Mouse (Mus musculus): Measurements from ENCODE around the gene Gpr173.
A peak's percentile ranks its signal among the peaks of the same experiment; 100 is the strongest.
"Not testable (repeated sequence)": the region's sequence is repeated elsewhere in the genome, so short reads cannot be mapped to it uniquely, and the experiment has no call there.

The Gpr173 gene

DNA sequence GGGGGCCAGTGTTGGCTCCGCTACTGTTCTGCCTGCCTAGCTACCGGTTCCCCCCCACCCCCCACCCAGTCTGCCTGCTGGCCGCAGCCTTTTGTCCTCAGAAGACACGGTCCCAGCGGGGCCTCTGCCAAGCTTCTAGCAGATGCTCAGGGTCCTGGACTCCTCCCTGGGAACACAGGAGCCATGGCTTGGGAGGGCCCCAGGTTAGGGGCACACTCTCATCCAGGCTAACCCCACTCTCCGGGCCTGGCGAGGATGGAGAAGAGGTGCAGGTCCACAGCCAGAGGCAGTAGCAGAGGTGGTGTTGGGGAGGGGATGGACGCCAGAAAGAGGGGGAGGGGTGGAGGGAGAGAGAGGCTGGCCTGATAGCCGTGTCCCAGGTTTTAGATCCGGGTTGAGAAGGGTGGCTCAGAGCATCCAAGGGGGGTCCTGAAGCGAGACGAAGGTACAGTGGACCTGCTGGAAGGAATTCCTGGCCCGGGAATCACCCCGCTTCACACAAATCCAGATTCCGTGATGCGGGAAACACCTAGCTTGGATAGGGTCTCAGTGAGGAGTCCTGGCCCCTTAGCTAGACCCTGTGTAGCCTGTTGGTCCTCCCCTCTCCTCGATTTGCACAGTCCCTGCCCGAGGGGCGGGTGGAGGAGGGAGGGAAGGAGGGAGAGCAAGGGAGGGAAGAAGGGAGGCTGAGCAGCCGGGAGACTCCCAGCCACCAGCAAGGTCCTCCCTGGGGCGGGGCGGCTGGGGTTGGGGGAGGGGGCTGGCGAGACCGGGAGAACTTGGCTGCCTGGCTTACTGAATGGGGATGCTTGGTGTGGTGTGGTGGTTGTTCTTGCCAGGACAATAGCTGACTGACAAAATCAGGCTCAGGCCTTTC, at the start of gene Gpr173:
Gene Gpr173 (minus strand): TSS at position 308 of the 877 bp plus-strand sequence.
- peak; percentile 70 for DNase-seq (ENCODE audit: low read depth, low spot score)

DNA sequence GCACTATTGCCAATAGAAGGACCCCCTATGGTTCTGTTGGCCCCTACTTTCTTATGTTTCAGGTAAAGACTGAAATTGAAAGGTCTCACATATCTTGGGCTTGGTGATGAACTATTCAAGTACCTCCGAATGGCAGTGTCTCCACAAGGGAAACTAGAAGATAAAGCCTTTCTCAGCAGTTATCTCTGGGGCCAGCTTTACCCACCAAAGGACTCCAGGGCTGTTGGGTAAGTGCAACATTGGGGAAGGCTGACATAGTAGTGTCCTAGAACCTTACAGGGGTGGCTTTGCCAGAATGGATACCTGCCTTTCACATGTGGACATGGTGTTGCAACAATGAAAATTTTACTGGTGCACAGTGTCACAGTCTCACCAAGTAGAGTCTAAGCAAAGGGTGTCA, 34.7 kb upstream of the Gpr173 start:
- no peak for DNase-seq (ENCODE audit: low read depth, low spot score)

DNA sequence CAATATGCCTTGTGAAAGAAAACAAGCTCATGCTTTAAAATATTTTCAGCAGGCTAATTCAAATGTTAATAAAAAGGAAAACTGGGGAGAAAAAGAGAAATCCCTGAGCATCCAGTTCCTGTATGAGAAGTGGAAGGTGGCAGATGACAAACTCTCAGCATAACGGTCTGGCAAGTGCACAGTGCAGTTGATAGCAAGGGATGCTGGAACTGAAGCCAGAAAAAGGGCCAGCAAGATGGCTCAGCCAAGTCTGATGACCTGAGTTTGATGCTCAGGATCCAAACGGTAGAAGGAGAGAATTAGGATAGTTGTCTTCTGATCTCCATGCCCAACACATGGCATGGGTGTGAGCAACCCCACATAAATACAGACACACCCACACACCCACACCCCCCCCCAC, 31.6 kb upstream of the Gpr173 start:
- DNase-seq (ENCODE audit: low read depth, low spot score): no peak

DNA sequence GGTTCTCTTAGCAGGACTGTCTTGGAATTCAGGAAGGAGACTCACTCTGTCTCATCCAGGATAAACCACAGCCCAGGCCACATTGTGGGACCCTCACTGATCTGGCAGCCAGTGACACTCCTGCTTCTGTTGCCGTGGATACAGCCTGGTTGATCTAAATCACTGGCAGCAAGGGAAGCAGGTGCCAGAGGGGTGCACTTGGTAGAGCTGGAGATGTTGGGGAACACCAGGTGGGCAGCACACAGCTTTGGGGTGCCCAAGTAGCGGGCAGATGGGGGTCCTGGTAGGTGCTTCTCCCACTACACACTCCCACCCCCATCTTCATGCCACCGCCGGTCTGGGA, 479 bp downstream of the Gpr173 start:
- DNase-seq (ENCODE audit: low read depth, low spot score): no peak

DNA sequence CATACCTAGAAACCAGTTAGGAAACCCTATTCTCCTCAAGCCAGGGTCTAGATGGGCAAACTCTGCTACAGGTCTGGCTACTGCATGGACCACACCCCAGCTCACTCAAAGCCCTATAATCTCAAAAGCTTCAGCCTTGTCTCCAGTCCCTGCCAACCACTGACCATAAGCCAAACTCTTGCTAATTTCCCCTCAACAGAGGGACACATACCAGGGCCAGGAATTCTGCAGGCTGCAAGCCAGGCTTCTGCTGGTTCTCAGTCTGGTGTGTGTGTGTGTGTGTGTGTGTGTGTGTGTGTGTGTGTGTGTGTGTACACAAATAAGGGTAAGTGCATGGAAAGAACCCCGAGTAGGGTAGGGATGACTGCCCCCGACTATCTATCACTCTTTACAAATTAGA, 2.1 kb downstream of the Gpr173 start:
- DNase-seq (ENCODE audit: low read depth, low spot score): no peak

DNA sequence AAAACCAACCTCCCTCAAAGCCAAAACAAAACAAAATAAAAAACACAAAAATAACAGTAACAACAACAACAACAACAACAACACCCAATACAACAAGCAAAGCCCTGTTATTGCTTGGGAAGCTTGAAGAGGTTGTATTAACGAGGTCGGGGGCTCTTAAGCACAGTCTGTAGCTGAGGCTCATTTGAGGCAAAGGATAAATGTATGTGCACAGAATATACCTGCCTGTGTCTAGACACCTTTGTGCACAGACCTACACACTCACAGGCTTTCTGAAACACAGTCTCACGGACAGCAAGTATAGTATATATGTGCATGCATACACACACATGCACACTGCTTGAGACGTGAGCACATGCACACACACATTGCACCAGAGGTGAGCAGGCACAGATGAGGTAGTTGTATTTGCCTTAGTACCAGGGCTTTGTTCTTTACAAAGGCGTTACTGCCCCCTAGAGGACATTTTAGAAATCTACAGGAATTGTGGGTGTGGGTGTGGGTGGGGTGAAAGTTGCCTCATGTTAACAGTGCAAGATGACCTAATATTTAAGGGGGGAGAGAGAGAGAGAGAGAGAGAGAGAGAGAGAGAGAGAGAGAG, 15.9 kb downstream of the Gpr173 start:
- no peak for DNase-seq (ENCODE audit: low read depth, low spot score)

DNA sequence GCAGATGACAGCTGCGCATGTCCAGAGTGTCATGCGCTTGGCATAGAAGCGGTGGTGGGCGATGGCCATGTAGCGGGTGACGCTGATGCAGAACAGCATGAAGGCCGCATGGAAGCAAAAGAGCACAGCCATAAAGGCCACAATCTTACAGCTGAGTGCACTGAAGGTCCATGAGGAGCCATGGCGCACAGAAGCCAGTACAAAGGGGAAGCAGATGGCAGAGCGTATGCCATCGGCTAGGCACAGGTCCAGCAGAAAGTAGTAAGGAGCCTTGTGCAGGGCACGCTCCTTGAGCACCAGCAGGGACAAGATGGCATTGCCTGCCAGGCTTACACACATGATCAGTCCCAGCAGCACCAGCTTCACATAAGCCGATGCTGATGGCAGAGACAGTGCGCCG, 21.5 kb downstream of the Gpr173 start:
- no peak for DNase-seq (ENCODE audit: low read depth, low spot score)

DNA sequence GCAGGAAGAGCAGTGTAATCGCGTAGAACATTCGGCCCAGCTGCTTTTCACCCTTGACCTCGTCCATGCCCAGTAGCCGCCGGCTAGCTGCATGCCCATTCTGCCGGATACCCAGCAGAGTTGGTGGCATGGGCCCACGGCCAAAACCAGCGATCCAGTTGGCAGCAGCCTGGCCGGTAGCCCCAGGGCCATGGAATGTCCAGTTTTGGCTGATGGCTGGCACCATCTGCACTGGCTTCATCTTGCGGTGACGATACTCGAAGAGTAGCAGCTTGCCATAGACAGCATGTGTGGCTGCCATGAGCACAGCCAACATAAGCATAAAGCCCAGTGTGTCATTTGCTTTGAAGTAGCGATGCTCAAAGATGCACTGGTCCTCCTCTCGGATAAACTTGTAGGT, 21.9 kb downstream of the Gpr173 start:
- DNase-seq (ENCODE audit: low read depth, low spot score): no peak

DNA sequence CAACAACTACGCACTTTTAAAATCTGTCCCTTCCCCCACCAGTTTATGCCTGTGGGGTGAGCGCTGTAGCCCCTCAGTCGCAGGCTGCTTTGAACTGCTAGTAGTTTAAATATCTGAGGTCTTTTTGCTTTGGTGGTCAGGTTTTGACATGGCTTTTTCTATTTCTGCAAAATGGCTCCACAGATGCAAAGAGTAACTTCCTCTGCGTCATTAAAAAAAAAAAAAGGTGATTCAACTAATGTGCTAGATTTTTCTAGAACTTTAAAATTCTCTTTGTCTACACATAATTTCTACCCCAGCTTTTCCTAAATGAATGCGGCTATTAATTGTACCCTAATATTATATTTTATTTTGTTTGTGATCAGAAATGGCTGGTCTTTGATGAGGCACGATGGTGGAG, 25.6 kb downstream of the Gpr173 start:
- no peak for DNase-seq (ENCODE audit: low read depth, low spot score)

DNA sequence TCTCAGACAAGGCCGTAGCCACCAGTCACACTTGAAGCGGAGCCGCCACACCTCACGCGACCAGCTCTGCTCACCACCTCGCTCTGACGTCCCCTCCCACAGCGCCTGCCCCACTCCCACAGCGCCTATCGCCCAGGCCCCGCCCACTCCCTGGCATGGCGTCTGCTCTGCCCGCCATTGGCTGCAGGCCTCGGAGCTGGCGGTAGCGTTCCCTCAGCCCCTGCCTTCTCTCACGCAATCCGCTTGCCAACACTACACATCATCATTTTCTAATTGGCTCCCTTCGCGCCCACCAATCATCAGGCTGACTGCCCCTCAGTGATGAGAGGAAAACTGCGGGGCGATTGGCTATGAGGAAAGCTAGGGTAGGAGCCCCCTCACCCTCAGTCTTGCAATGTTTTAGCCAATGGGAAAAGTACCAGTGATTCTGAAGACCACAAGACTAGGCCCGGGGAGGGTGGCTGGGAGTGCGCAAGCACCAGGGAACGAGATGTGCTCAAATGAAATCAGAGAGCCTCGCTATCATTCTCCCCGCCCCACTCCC, 26.1 kb downstream of the Gpr173 start, which contains the start of gene Tspyl2:
Gene Tspyl2 (minus strand): TSS at position 68 of the 544 bp plus-strand sequence.
- peak; percentile 95 for DNase-seq (ENCODE audit: low read depth, low spot score)

DNA sequence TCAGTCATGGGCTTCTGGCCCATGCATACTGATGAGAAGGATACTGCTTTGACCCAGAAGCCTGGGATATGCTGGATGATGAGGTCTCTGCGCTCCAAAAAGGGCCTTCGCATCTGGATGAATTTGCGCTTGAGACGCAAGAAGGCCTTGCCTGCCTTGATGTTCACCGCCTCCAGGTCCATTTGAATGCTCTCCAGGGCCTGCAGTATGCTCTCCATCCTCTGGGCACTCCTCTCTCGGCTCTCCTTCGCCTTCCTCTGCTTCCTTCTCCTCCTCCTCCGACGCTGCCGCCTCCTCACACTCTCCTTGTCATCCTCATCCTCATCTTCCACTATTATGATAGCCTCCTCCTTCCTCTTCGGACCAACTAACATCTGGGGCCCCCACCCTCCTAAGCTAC, 27.0 kb downstream of the Gpr173 start:
- DNase-seq (ENCODE audit: low read depth, low spot score): no peak

DNA sequence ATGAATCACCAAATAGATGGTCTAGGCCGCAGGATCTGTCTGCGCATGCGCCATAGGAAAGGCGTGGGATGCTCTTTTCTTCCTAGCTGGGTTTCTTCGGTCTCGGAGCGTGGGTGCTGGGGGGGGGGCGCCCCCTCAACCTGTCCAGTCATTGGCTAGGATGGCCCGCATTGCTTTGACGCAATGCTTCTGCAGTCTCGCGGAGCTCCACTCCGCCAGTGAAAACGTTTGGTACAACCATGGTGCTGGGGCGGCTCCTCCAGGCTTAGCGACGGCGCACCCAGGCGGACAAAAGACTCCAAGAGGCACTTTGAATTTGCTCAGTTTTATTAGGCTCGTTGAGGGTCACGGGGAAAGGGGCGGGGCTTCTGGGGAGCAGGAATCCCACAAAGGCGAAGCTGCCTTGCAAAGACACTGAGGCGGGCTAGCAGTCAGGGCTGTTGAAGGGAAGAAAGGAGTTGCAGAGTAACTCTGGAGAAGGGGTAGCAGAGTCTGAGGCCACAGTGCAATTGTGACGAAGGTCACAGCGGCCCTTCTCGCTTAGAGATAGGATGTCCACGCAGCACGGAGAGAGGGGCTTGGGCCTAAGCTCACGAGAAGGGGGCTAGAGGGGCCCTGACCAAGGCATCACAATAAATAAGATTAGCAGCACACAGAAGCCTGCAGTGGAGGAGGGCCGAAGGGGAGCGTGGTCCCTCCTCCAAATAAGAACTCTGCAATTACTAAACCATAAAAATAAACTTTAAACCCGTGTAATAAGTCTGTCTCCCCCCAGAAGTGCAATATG, 31.8 kb downstream of the Gpr173 start:
- DNase-seq (ENCODE audit: low read depth, low spot score): peak; percentile 89

DNA sequence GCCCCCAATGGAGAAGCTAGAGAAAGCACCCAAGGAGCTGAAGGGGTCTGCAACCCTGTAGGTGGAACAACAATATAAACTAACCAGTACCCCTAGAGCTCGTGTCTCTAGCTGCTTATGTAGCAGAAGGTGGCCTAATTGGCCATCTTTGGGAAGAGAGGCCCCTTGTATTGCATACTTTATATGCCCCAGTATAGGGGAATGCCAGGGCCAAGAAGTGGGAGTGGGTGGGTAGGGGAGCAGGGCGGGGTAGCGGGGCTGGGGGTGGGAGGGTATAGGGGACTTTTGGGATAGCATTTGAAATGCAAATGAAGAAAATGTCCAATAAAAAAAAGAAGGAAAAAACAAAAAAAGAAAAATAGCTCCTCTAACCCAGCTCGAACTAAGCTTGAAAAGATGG, 32.4 kb downstream of the Gpr173 start:
- DNase-seq (ENCODE audit: low read depth, low spot score): not testable (repeated sequence)

DNA sequence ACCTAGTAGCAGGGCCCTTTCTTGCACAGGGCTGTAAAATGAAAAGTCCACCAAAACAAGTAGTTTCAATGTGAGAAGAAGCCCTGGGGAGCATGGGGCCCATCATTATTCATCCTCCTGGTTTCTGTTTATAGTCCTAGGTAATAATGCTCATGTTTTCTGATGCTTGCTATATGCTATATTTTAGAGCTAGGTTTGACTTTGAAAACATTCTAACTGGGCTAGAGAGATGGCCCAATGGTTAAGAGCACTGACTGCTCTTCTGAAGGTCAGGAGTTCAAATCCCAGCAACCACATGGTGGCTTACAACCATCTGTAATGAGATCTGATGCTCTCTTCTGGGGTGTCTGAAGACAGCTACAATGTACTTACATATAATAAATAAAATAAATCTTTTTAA, 39.1 kb downstream of the Gpr173 start:
- DNase-seq (ENCODE audit: low read depth, low spot score): not testable (repeated sequence)

DNA sequence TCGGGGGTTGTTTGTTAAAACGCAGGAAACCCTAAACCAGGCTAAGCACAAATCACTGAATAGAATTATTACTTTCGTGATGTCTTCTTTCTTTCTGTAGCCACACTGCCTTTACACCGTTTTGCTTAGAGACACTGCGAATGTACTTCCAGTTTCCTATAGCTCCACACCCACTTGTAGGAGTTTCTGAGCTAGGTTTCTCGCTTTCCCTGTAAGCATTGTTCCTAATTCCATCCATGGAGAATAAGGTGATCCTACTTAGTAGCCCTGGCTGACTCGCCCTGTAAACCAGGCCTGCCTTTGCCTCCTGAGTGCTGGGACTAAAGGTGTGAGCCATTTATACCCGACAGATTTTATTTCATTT, 40.8 kb downstream of the Gpr173 start:
- DNase-seq (ENCODE audit: low read depth, low spot score): no peak

DNA sequence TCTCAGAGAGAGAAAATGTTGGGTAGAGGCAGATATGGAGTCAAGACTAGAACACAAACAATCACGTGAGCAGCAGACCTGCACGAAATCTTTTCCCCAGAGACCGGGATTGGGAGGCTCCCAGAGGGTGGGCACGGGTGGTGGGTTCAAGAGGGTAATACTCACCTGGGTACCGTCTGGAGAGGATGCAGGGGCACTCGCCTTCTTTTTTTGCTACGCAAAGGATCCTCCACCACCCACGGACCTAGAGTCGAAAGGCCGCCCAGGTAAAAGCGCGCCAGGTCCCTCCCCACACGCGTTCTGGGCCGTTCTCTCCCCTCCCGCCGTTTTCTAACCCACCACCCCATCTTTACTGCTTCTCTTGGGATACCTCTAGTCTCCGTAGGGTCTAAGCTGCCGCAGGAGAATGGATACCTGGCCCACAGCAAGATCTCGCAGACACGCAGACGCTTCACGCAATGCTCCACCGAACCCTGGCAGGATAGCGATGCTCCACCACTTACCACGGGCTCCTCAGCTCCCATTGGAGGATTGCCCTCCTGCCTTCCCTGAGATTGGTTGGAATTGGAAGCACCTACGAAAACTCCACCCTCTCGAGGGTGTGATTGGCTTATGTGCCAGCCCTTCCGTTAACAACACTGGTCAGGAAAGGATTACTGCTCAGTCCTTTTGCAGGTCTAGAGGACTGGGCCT, 41.4 kb downstream of the Gpr173 start, which contains the start of gene Kantr:
Gene Kantr (minus strand): TSS at position 500 of the 693 bp plus-strand sequence.
- peak; percentile 78 for DNase-seq (ENCODE audit: low read depth, low spot score)

DNA sequence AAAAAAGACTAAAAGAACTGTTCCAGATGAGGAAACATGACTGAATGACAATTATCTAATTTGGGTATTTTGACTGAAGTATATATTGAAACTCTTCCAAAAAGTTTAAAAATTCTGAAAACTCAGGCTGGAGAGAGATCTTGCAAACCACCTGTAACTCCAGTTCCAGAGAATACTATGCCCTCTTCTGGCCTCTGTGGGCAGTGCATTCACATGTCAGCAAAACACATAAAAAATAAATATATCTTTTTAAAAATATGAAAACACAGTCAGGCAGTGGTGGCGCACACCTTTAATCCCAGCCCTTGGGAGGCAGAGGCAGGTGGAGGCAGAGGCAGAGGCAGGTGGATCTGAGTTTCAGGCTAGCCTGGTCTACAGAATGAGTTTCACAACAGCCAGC, 44.9 kb downstream of the Gpr173 start:
- no peak for DNase-seq (ENCODE audit: low read depth, low spot score)

DNA sequence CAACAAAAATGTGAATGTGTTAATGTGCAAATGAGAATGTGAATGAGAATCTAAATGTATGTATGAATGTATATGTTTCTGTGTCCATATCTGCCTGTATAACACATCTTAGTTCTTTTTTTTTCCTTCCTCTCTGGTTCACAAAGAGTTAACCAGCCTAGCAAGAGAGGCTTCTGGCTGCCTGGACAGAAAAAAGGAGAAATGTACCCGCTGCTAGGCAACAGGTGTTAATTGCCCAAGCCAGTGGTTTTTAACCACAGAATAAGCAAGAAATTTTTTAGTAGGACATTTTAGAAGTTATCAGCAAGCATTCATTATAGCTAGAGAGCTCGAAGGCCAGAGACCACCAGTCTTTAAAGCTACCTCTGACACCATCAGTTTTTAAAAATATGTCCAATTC, 45.7 kb downstream of the Gpr173 start:
- no peak for DNase-seq (ENCODE audit: low read depth, low spot score)

DNA sequence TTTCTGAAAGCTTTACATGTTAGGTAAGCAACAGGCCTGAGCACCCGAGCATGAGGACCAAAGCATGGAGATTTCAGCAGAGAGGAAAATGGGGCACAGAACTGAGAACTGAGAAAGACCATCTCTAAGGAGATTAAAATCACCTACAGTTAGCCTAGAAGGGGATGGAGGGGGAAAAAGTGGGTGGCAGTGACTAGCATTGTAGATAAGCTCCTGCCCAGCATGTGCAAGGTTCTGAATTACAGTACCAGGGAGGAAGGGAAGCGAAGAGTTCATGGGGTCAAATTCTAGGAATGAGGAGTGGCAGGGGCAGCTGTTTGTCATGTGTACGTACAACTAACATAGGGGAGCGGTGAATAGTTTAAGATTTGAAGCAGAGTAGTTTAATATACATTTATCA, 48.0 kb downstream of the Gpr173 start:
- DNase-seq (ENCODE audit: low read depth, low spot score): no peak

DNA sequence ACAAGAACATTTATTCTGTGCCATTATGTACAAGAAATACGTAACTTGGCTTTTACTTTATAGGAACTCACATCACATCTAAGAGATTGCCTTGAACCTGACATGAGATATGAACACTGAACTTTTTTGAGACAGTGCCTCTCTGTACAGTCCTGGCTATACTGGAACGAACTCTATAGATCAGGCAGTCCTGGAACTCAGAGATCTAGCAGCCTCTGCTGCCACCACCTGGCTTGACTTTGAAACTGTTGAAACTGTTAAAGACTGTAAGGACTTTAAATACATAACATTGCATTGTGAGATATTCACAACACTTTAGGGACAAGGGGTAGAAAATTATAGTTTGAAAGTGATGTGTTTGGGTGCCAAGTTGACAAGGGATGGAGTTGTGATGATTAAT, 60.6 kb downstream of the Gpr173 start:
- DNase-seq (ENCODE audit: low read depth, low spot score): no peak

DNA sequence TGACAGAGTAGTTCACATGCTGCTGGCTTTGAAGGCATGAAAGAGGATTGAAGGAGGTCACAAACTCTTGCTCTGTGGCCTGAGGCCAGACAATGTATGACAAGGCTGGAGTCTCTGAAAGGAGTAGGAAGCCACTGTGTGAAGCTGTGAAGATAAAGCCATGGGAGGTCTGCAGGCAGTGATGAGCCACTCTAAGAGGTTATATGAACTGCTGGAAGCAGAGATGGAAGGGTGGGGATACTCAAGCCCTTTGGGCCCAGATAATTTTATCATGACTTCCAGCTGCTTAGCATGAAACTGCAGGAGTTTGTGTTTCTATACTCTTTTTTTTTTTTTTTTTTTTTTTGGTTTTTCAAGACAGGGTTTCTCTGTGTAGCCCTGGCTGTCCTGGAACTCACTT, 61.1 kb downstream of the Gpr173 start:
- no peak for DNase-seq (ENCODE audit: low read depth, low spot score)

DNA sequence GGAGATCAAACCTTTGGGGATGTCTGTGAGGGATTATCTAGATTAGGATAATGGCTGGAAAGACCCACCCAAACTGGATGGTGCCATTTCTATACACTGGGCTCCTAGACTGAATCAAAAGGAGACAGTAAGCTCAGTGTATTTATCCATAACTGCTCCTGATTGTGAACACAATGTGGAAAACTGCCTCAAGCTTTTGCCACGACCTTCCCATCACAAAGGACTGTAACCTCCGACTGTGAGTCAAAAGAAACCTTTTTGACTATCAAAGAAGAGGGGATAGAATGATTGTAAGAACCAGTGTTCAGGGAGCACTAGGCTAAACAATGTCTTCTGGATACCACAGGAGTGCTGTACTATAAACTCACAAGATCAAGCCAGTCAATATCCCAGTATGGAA, 62.3 kb downstream of the Gpr173 start:
- no peak for DNase-seq (ENCODE audit: low read depth, low spot score)

All from brain, embryonic 18.5 days (tissue).